Mouse (Mus musculus) kidney, adult 2 months (tissue): ENCODE results near the gene Myh7b.

Experiments
- CTCF ChIP-seq: fragments of 200-500 bp; conservative IDR thresholded peaks from 2 replicates; pipeline ENCODE4 v1.5.1; 2011; ENCODE audit warnings: low read depth, mild to moderate bottlenecking, control low read depth, low read length, moderate library complexity, mixed read lengths; ENCODE audit not compliant: insufficient read depth, insufficient read length
- POLR2A ChIP-seq: fragments of 200-500 bp; IDR thresholded peaks from one replicate; pipeline ENCODE4 v1.6.1; 2011; ENCODE audit warnings: low read depth, low read length, control low read depth

- TF ChIP-seq POLR2A (no peak), CTCF (no peak)
These were observed 23.6 kb downstream of the Myh7b start for GRCm38 (mm10) chr2:155634562-155634961.
